Mouse (Mus musculus): ENCODE measurements around the gene Mxd1. TPM values are rescaled to one million over a fixed set of nuclear protein-coding genes. Genes with fewer than 3 reads are reported as not detected.

The Mxd1 gene
- polyA plus RNA-seq, 1 experiment from 2014 or later = 16.7 TPM

- WGBS = 75% methylated on average over 18 of the region's 18 CpGs
- H3K27ac ChIP-seq (ENCODE audit: low read depth, low read length) = no peak overlapping the region
- H3K9me3 ChIP-seq (ENCODE audit: control insufficient read depth, low read length) = no peaks in the 10 kb centered on the region
- no peak for DNase-seq (ENCODE audit: low spot score, missing footprints)
- no peak for ATAC-seq (ENCODE audit: low FRiP score)
- no peaks in the 10 kb centered on the region for H3K27me3 ChIP-seq (ENCODE audit: control insufficient read depth, insufficient read depth, low read length)
- H3K4me2 ChIP-seq = no peak overlapping the region
- H3K4me3 ChIP-seq (ENCODE audit: low read depth, low read length) = no peak overlapping the region
- H3K4me1 ChIP-seq (ENCODE audit: control insufficient read depth, insufficient read depth, low read length) = no peaks in the 10 kb centered on the region
- no peaks in the 10 kb centered on the region for H3K36me3 ChIP-seq (ENCODE audit: control insufficient read depth, insufficient read depth, low read length)
- no peak overlapping the region for H3K9ac ChIP-seq (ENCODE audit: low read length)
Measured at GRCm38 (mm10) chr6:86624074-86625030, 44.6 kb downstream of the Mxd1 start.

GRCm38 (mm10) chr6:86623201-86623600, 45.8 kb downstream of the Mxd1 start:
- DNase-seq (ENCODE audit: low spot score, missing footprints) (no peak), ATAC-seq (ENCODE audit: low FRiP score) (no peak)
- Histone ChIP-seq H3K27ac (ENCODE audit: low read depth, low read length) (no peak overlapping the region), H3K27me3 (ENCODE audit: control insufficient read depth, insufficient read depth, low read length) (no peaks in the 10 kb centered on the region), H3K9me3 (ENCODE audit: control insufficient read depth, low read length) (no peaks in the 10 kb centered on the region), H3K4me1 (ENCODE audit: control insufficient read depth, insufficient read depth, low read length) (no peaks in the 10 kb centered on the region), H3K4me3 (ENCODE audit: low read depth, low read length) (no peak overlapping the region), H3K36me3 (ENCODE audit: control insufficient read depth, insufficient read depth, low read length) (no peaks in the 10 kb centered on the region), H3K4me2 (no peak overlapping the region), H3K9ac (ENCODE audit: low read length) (no peak overlapping the region)
- 89% methylated on average over 4 of the region's 4 CpGs for WGBS

- no peaks in the 10 kb centered on the region for H3K27me3 ChIP-seq (ENCODE audit: control insufficient read depth, insufficient read depth, low read length)
- no peak overlapping the region for H3K27ac ChIP-seq (ENCODE audit: low read depth, low read length)
- no peak overlapping the region for H3K4me2 ChIP-seq
- ATAC-seq (ENCODE audit: low FRiP score) (no peak), DNase-seq (ENCODE audit: low spot score, missing footprints) (no peak)
- no peak overlapping the region for H3K9ac ChIP-seq (ENCODE audit: low read length)
- no peaks in the 10 kb centered on the region for H3K36me3 ChIP-seq (ENCODE audit: control insufficient read depth, insufficient read depth, low read length)
- no peaks in the 10 kb centered on the region for H3K4me1 ChIP-seq (ENCODE audit: control insufficient read depth, insufficient read depth, low read length)
- no peak overlapping the region for H3K4me3 ChIP-seq (ENCODE audit: low read depth, low read length)
- no peaks in the 10 kb centered on the region for H3K9me3 ChIP-seq (ENCODE audit: control insufficient read depth, low read length)
- 93% methylated on average over 4 of the region's 4 CpGs for WGBS
Measured at GRCm38 (mm10) chr6:86615301-86615700, 53.7 kb downstream of the Mxd1 start.

- H3K36me3 ChIP-seq (ENCODE audit: control insufficient read depth, insufficient read depth, low read length) = no peaks in the 10 kb centered on the region
- no peak for DNase-seq (ENCODE audit: low spot score, missing footprints)
- WGBS = 70% methylated on average over 5 of the region's 5 CpGs
- H3K4me3 ChIP-seq (ENCODE audit: low read depth, low read length) = no peak overlapping the region
- ATAC-seq (ENCODE audit: low FRiP score) = no peak
- no peaks in the 10 kb centered on the region for H3K9me3 ChIP-seq (ENCODE audit: control insufficient read depth, low read length)
- H3K9ac ChIP-seq (ENCODE audit: low read length) = no peak overlapping the region
- H3K4me1 ChIP-seq (ENCODE audit: control insufficient read depth, insufficient read depth, low read length) = no peaks in the 10 kb centered on the region
- H3K4me2 ChIP-seq = no peak overlapping the region
- no peaks in the 10 kb centered on the region for H3K27me3 ChIP-seq (ENCODE audit: control insufficient read depth, insufficient read depth, low read length)
- no peak overlapping the region for H3K27ac ChIP-seq (ENCODE audit: low read depth, low read length)
Measured at GRCm38 (mm10) chr6:86610714-86611113, 58.2 kb downstream of the Mxd1 start.

GRCm38 (mm10) chr6:86609235-86609634, 59.7 kb downstream of the Mxd1 start:
- ATAC-seq (ENCODE audit: low FRiP score) (no peak), DNase-seq (ENCODE audit: low spot score, missing footprints) (no peak)
- WGBS = 89% methylated on average over 6 of the region's 6 CpGs

GRCm38 (mm10) chr6:86607471-86607870, 61.5 kb downstream of the Mxd1 start:
- no peak overlapping the region for H3K4me3 ChIP-seq (ENCODE audit: low read depth, low read length)
- H3K27me3 ChIP-seq (ENCODE audit: control insufficient read depth, insufficient read depth, low read length) = no peaks in the 10 kb centered on the region
- no peak overlapping the region for H3K9ac ChIP-seq (ENCODE audit: low read length)
- ATAC-seq (ENCODE audit: low FRiP score) = no peak
- H3K36me3 ChIP-seq (ENCODE audit: control insufficient read depth, insufficient read depth, low read length) = no peaks in the 10 kb centered on the region
- H3K4me2 ChIP-seq = no peak overlapping the region
- H3K9me3 ChIP-seq (ENCODE audit: control insufficient read depth, low read length) = no peaks in the 10 kb centered on the region
- no peak for DNase-seq (ENCODE audit: low spot score, missing footprints)
- no peaks in the 10 kb centered on the region for H3K4me1 ChIP-seq (ENCODE audit: control insufficient read depth, insufficient read depth, low read length)
- 81% methylated on average over 6 of the region's 6 CpGs for WGBS
- H3K27ac ChIP-seq (ENCODE audit: low read depth, low read length) = no peak overlapping the region

More at GRCm38 (mm10) chr6:86609235-86609634, 59.7 kb downstream of the Mxd1 start:
- no peak overlapping the region for H3K4me2 ChIP-seq
- no peak overlapping the region for H3K27ac ChIP-seq (ENCODE audit: low read depth, low read length)
- H3K4me1 ChIP-seq (ENCODE audit: control insufficient read depth, insufficient read depth, low read length) = no peaks in the 10 kb centered on the region
- H3K4me3 ChIP-seq (ENCODE audit: low read depth, low read length) = no peak overlapping the region
- H3K36me3 ChIP-seq (ENCODE audit: control insufficient read depth, insufficient read depth, low read length) = no peaks in the 10 kb centered on the region
- H3K27me3 ChIP-seq (ENCODE audit: control insufficient read depth, insufficient read depth, low read length) = no peaks in the 10 kb centered on the region
- H3K9ac ChIP-seq (ENCODE audit: low read length) = no peak overlapping the region
- no peaks in the 10 kb centered on the region for H3K9me3 ChIP-seq (ENCODE audit: control insufficient read depth, low read length)

GRCm38 (mm10) chr6:86606289-86606688, 62.7 kb downstream of the Mxd1 start:
- Histone ChIP-seq H3K27me3 (ENCODE audit: control insufficient read depth, insufficient read depth, low read length) (no peaks in the 10 kb centered on the region), H3K4me3 (ENCODE audit: low read depth, low read length) (no peak overlapping the region), H3K4me1 (ENCODE audit: control insufficient read depth, insufficient read depth, low read length) (no peaks in the 10 kb centered on the region), H3K27ac (ENCODE audit: low read depth, low read length) (no peak overlapping the region), H3K9me3 (ENCODE audit: control insufficient read depth, low read length) (no peaks in the 10 kb centered on the region), H3K4me2 (no peak overlapping the region), H3K9ac (ENCODE audit: low read length) (no peak overlapping the region), H3K36me3 (ENCODE audit: control insufficient read depth, insufficient read depth, low read length) (no peaks in the 10 kb centered on the region)
- WGBS = 89% methylated on average over 4 of the region's 4 CpGs
- no peak for DNase-seq (ENCODE audit: low spot score, missing footprints)
- no peak for ATAC-seq (ENCODE audit: low FRiP score)

GRCm38 (mm10) chr6:86605260-86605659, 63.7 kb downstream of the Mxd1 start:
- DNase-seq (ENCODE audit: low spot score, missing footprints) = no peak
- no peak overlapping the region for H3K9ac ChIP-seq (ENCODE audit: low read length)
- H3K27ac ChIP-seq (ENCODE audit: low read depth, low read length) = no peak overlapping the region
- no peaks in the 10 kb centered on the region for H3K4me1 ChIP-seq (ENCODE audit: control insufficient read depth, insufficient read depth, low read length)
- no peaks in the 10 kb centered on the region for H3K27me3 ChIP-seq (ENCODE audit: control insufficient read depth, insufficient read depth, low read length)
- H3K9me3 ChIP-seq (ENCODE audit: control insufficient read depth, low read length) = no peaks in the 10 kb centered on the region
- H3K36me3 ChIP-seq (ENCODE audit: control insufficient read depth, insufficient read depth, low read length) = no peaks in the 10 kb centered on the region
- ATAC-seq (ENCODE audit: low FRiP score) = no peak
- H3K4me2 ChIP-seq = no peak overlapping the region
- WGBS = 70% methylated on average over 7 of the region's 7 CpGs
- H3K4me3 ChIP-seq (ENCODE audit: low read depth, low read length) = no peak overlapping the region

GRCm38 (mm10) chr6:86599951-86600414, 69.0 kb downstream of the Mxd1 start:
- Histone ChIP-seq H3K9me3 (ENCODE audit: control insufficient read depth, low read length) (no peaks in the 10 kb centered on the region), H3K27ac (ENCODE audit: low read depth, low read length) (no peak overlapping the region), H3K27me3 (ENCODE audit: control insufficient read depth, insufficient read depth, low read length) (no peaks in the 10 kb centered on the region), H3K4me1 (ENCODE audit: control insufficient read depth, insufficient read depth, low read length) (no peaks in the 10 kb centered on the region), H3K9ac (ENCODE audit: low read length) (no peak overlapping the region), H3K4me3 (ENCODE audit: low read depth, low read length) (no peak overlapping the region), H3K4me2 (no peak overlapping the region), H3K36me3 (ENCODE audit: control insufficient read depth, insufficient read depth, low read length) (no peaks in the 10 kb centered on the region)
- no peak for DNase-seq (ENCODE audit: low spot score, missing footprints)
- 90% methylated on average over 6 of the region's 6 CpGs for WGBS
- ATAC-seq (ENCODE audit: low FRiP score) = no peak

Data from midbrain, embryonic 11.5 days (tissue).